Mouse (Mus musculus): ENCODE measurements around the gene Gm13769.

GRCm38 (mm10) chr2:90292741-90293140 is 29.3 kb upstream of the Gm13769 start, which contains the start of gene Olfr1272:
- TF ChIP-seq CTCF (IDR thresholded peaks at IDR 0.05; ENCODE audit: control insufficient read depth, insufficient read depth, insufficient read length) (no peak), CEBPB (IDR thresholded peaks at IDR 0.05; ENCODE audit: low read depth) (no peak), MAX (IDR thresholded peaks at IDR 0.05) (no peak), FOSL1 (IDR thresholded peaks at IDR 0.05; ENCODE audit: insufficient read depth, low read length, poor library complexity, severe bottlenecking) (no peak), MYOG (IDR thresholded peaks at IDR 0.05; ENCODE audit: control insufficient read depth, extremely low read depth, insufficient read length) (no peak), USF1 (IDR thresholded peaks at IDR 0.05; ENCODE audit: low read depth) (no peak)

All from C2C12 (cell line).